Mouse (Mus musculus): ENCODE measurements at regions not wholly inside any gene's neighbourhood (a gene's known extent, or its start where the extent isn't known, plus 50 kb on each side); places are given as distances from the start of the nearest gene placed in this dataset.

GRCm38 (mm10) chr2:167759603-167760390, 70.2 kb upstream of the Tmem189 start:
- TF ChIP-seq CTCF (conservative IDR thresholded peaks at IDR 0.05 in 1 of 2, IDR thresholded peaks at IDR 0.05 in 1 of 2; ENCODE audit: low read depth in 2 of 2, low read length in 2 of 2): no peak
- TF ChIP-seq ZMIZ1 (IDR thresholded peaks at IDR 0.05; ENCODE audit: low read depth, low read length): no peak
- no peak for TF ChIP-seq RCOR1 (conservative IDR thresholded peaks at IDR 0.05; ENCODE audit: low read depth, low read length)
- no peak for TF ChIP-seq CHD2 (IDR thresholded peaks at IDR 0.05; ENCODE audit: low read length)
- no peak for TF ChIP-seq POLR2A (IDR thresholded peaks at IDR 0.05; ENCODE audit: low read depth, low read length)
- no peak for TF ChIP-seq MXI1 (IDR thresholded peaks at IDR 0.05; ENCODE audit: low read depth, low read length)
- no peak for TF ChIP-seq HCFC1 (IDR thresholded peaks at IDR 0.05; ENCODE audit: low read depth, low read length)
- no peak for TF ChIP-seq TCF12 (IDR thresholded peaks at IDR 0.05; ENCODE audit: low read depth, low read length)
- no peak for TF ChIP-seq ETS1 (conservative IDR thresholded peaks at IDR 0.05; ENCODE audit: low read depth, low read length)
- TF ChIP-seq UBTF (IDR thresholded peaks at IDR 0.05; ENCODE audit: low read depth, low read length): no peak
- no peak for TF ChIP-seq BHLHE40 (IDR thresholded peaks at IDR 0.05; ENCODE audit: low read depth, low read length)
